Mouse (Mus musculus): ENCODE results near the gene Ass1.

DNA sequence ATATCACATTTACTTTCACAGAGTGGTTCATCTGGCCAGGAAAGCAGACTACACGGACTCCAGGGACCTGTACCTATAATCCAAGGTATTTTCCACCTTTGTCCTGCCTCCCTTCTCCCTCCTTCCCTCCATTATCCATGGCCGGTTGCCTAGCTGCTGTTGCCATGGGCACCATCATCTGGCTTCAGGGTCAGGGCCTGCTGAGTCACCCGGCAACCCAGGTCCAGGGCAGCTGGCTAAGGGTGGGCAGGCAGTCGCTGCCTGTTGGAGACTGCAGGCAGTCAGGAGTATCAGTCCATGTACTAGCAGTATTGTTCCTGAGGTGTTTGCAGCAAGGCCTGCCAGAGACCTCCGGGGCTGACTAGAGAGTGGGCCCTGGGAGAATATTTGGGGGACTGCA is 4.7 kb downstream of the Ass1 start:
- TF ChIP-seq CTCF (IDR thresholded peaks at IDR 0.05; ENCODE audit: control insufficient read depth, insufficient read depth, low read length) (no peak), POLR2A (IDR thresholded peaks at IDR 0.05; ENCODE audit: borderline replicate concordance, control insufficient read depth, low read depth, low read length) (no peak)

All from bone marrow, adult 2 months (tissue).